Mouse (Mus musculus) heart, embryonic 16.5 days (tissue): Measurements from ENCODE around the gene Samd4b. TPM values are rescaled to one million over a fixed set of nuclear protein-coding genes. Genes with fewer than 3 reads are reported as not detected.
A peak's percentile ranks its signal among the peaks of the same experiment; 100 is the strongest.
"Not testable (repeated sequence)": the region's sequence is repeated elsewhere in the genome, so short reads cannot be mapped to it uniquely, and the experiment has no call there.

ENCODE experiments used
- ATAC-seq: fragments of 200-750 bp; cut with Nextera tagmentation; replicated peaks from 2 replicates; pipeline ENCODE4 v1.8.0; 2017; ENCODE audit warnings: moderate number of reproducible peaks; ENCODE audit not compliant: insufficient read depth, low FRiP score; ENCODE audit errors: extremely low read depth
- H3K27ac ChIP-seq: fragments of 300-500 bp; sonication (generic); 2 replicates; pipeline ENCODE4 v1.5.1; 2014; ENCODE audit warnings: mild to moderate bottlenecking, low read length, control low read depth, moderate library complexity
- H3K27me3 ChIP-seq: fragments of 300-500 bp; sonication (generic); 2 replicates; pipeline ENCODE4 v1.6.1; 2014; ENCODE audit warnings: low read length, mixed read lengths; ENCODE audit not compliant: control insufficient read depth, insufficient read depth
- H3K36me3 ChIP-seq: fragments of 300-500 bp; sonication (generic); 2 replicates; pipeline ENCODE4 v1.6.1; 2014; ENCODE audit not compliant: control insufficient read depth, insufficient read depth
- H3K4me1 ChIP-seq: fragments of 300-500 bp; sonication (generic); 2 replicates; pipeline ENCODE4 v1.6.1; 2014; ENCODE audit warnings: low read length, mixed read lengths; ENCODE audit not compliant: control insufficient read depth, insufficient read depth
- H3K4me2 ChIP-seq: fragments of 300-500 bp; sonication (generic); 2 replicates; pipeline ENCODE4 v1.6.1; 2014; ENCODE audit warnings: low read depth, mild to moderate bottlenecking, control low read depth, low read length
- H3K4me3 ChIP-seq: fragments of 300-500 bp; sonication (generic); 2 replicates; pipeline ENCODE4 v1.5.1; 2014; ENCODE audit warnings: mild to moderate bottlenecking, control low read depth, low read length
- H3K9ac ChIP-seq: fragments of 300-500 bp; sonication (generic); 2 replicates; pipeline ENCODE4 v1.6.1; 2014; ENCODE audit warnings: low read length, control low read depth
- H3K9me3 ChIP-seq: fragments of 300-500 bp; sonication (generic); replicated peaks from 2 replicates; pipeline ENCODE4 v1.6.1; 2016; ENCODE audit warnings: low read length; ENCODE audit not compliant: control insufficient read depth
- WGBS: fragments of 180-500 bp; shearing (Covaris S2); extraction: QIAGEN DNeasy Blood & Tissue Kit; methylation state at CpG from one replicate; pipeline ENCODE4 v1.1.7; 2014; 5-methylcytosine and 5-hydroxymethylcytosine counted together
- polyA plus RNA-seq: library from polyadenylated mRNA; unstranded; fragments of >200 nt; fragmentation: Nextera tagmentation; extraction: Ambion mirVana; gene quantifications from 2 replicates; pipeline ENCODE4 v1.2.1, GENCODE M21; 2015

The Samd4b gene
- polyA plus RNA-seq, 1 experiment from 2014 or later, result 16.0 TPM

DNA sequence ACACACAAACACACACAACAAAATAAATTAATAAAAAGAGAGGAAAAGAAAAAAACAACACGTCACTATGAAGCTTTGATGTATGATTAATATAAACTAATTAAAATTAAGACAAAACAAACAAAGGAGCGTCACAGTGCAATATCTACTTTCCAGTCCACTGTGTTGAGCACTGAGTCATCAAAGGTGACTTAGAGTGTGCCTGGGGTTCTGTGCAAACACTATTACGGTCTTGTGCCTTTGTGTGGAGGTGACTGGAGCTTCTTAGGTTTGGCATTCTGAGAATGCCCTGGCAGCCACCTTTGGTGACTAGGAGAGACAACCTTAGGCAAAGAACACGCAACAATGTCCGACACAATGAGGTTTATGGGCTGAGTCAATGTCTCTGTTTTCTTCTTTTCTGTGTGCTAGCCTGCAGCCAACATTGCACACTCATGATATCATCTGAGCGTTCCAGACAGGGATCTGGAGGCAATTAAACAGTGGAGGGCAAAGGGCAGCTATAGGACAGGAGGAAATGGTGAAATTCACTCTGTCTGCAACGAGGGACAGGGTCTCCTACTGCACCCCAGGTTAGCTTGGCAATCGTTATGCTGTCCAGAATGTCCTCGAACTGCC lies 21.3 kb upstream of the Samd4b start:
- ATAC-seq, result no peak
- 69% methylated on average over 9 of the region's 9 CpGs for WGBS
- Histone ChIP-seq H3K27me3 (no peaks in the 10 kb centered on the region), H3K9me3 (no peaks in the 10 kb centered on the region), H3K4me2 (no peak overlapping the region), H3K9ac (no peak overlapping the region), H3K27ac (no peak overlapping the region), H3K4me3 (no peak overlapping the region), H3K36me3 (no peaks in the 10 kb centered on the region), H3K4me1 (no peaks in the 10 kb centered on the region)

- H3K9ac ChIP-seq, result no peak overlapping the region
- no peaks in the 10 kb centered on the region for H3K36me3 ChIP-seq
- H3K4me1 ChIP-seq, result 0 out of 2 replicates have a peak, but pooled peaks cover 4% of the 10 kb centered on the region
- no peak overlapping the region for H3K4me2 ChIP-seq
- ATAC-seq, result no peak
- no peaks in the 10 kb centered on the region for H3K27me3 ChIP-seq
- 86% methylated on average over 8 of the region's 8 CpGs for WGBS
- no peaks in the 10 kb centered on the region for H3K9me3 ChIP-seq
- no peak overlapping the region for H3K4me3 ChIP-seq
- H3K27ac ChIP-seq, result no peak overlapping the region
Measured at GRCm38 (mm10) chr7:28605951-28606350, 8.0 kb upstream of the Samd4b start.

DNA sequence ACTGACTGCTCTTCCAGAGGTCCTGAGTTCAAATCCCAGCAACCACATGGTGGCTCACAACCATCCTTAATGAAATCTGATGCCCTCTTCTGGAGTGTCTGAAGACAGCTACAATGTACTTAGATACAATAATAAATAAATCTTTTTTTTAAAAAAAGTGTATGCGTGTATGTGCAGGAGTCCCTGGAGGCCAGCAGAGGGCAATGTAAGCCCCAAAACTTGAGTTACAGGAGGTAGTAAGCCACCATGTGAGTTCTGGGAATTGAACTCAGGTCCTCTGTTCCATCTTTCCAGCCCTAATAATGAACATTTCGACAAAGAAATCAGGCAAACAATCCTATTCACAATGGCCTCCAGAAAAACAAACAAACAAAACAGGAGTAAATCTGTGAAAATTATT lies 5.8 kb upstream of the Samd4b start:
- not testable (repeated sequence) for H3K4me1 ChIP-seq, ATAC-seq, H3K9me3 ChIP-seq, H3K9ac ChIP-seq, H3K27ac ChIP-seq, H3K4me3 ChIP-seq, H3K36me3 ChIP-seq, H3K27me3 ChIP-seq, H3K4me2 ChIP-seq
- 76% methylated on average over 2 of the region's 2 CpGs for WGBS

DNA sequence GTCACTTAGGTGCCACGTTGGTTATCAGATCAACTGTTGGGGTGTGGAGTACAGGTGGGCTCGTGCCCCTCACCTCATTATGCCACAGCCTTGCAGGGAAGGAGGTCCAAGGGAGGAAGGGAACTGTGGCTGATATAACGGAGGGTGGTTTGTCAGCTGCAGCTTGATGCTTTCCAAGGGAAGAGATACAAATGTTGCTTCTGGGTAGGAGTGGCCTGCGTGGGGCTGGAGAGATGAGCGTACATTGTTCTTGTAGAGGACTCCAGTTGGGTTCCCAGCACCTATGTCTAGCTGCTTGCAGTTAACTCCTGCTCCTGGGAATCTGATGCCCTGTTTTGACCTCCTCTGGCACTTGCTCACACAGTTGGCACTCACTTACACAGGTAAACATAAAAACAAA lies 5.2 kb upstream of the Samd4b start:
- Histone ChIP-seq H3K27ac (no peak overlapping the region), H3K4me2 (no peak overlapping the region), H3K9me3 (no peaks in the 10 kb centered on the region), H3K9ac (no peak overlapping the region), H3K4me3 (no peak overlapping the region), H3K4me1 (0 out of 2 replicates have a peak, but pooled peaks cover 4% of the 10 kb centered on the region), H3K36me3 (no peaks in the 10 kb centered on the region), H3K27me3 (no peaks in the 10 kb centered on the region)
- ATAC-seq, result no peak
- 71% methylated on average over 5 of the region's 5 CpGs for WGBS

GRCm38 (mm10) chr7:28601668-28602067 lies 3.7 kb upstream of the Samd4b start:
- Histone ChIP-seq H3K4me3 (no peak overlapping the region), H3K27me3 (no peaks in the 10 kb centered on the region), H3K36me3 (no peaks in the 10 kb centered on the region), H3K27ac (no peak overlapping the region), H3K4me2 (no peak overlapping the region), H3K4me1 (peaks cover 11% of the 10 kb centered on the region), H3K9me3 (no peaks in the 10 kb centered on the region), H3K9ac (no peak overlapping the region)
- 22% methylated on average over 7 of the region's 7 CpGs for WGBS
- no peak for ATAC-seq

- Histone ChIP-seq H3K4me1 (peaks cover 17% of the 10 kb centered on the region), H3K36me3 (no peaks in the 10 kb centered on the region), H3K27me3 (no peaks in the 10 kb centered on the region), H3K4me2 (no peak overlapping the region), H3K27ac (no peak overlapping the region), H3K9me3 (no peaks in the 10 kb centered on the region), H3K4me3 (no peak overlapping the region), H3K9ac (no peak overlapping the region)
- no peak for ATAC-seq
- WGBS, result 9% methylated on average over 11 of the region's 11 CpGs
Measured at GRCm38 (mm10) chr7:28601029-28601428, 3.1 kb upstream of the Samd4b start.

GRCm38 (mm10) chr7:28598951-28599350 lies 1.0 kb upstream of the Samd4b start:
- Histone ChIP-seq H3K27ac (no peak overlapping the region), H3K36me3 (no peaks in the 10 kb centered on the region), H3K9ac (no peak overlapping the region), H3K27me3 (no peaks in the 10 kb centered on the region), H3K4me2 (no peak overlapping the region), H3K4me1 (peaks cover 27% of the 10 kb centered on the region), H3K4me3 (no peak overlapping the region), H3K9me3 (no peaks in the 10 kb centered on the region)
- ATAC-seq, result no peak
- WGBS, result 67% methylated on average over 2 of the region's 2 CpGs

DNA sequence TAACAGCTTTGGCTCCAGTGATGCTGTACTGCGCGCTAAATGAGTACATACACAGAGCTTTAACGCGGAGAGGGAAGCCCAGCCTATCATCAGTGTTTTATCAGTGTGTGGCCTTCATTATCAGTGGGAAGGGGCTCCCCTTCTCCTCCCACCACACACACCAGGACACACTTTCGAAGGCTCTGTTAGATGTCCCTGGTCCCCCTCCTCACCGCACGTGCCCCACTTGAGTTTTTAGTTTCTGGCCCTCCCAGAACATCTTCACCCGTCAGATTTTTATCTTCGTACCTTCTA lies 720 bp downstream of the Samd4b start:
- H3K4me2 ChIP-seq, result peak overlapping the region; percentile 83
- peaks cover 43% of the 10 kb centered on the region for H3K4me1 ChIP-seq
- no peak for ATAC-seq
- peak overlapping the region; percentile 86 for H3K9ac ChIP-seq
- no peaks in the 10 kb centered on the region for H3K36me3 ChIP-seq
- H3K27me3 ChIP-seq, result no peaks in the 10 kb centered on the region
- H3K4me3 ChIP-seq, result peak overlapping the region; percentile 78
- H3K9me3 ChIP-seq, result no peaks in the 10 kb centered on the region
- H3K27ac ChIP-seq, result no peak overlapping the region; the same call in none of the 2 replicates
- 8% methylated on average over 9 of the region's 9 CpGs for WGBS

GRCm38 (mm10) chr7:28596436-28597276 lies 1.3 kb downstream of the Samd4b start:
- H3K36me3 ChIP-seq, result no peaks in the 10 kb centered on the region
- WGBS, result 48% methylated on average over 20 of the region's 20 CpGs
- H3K27ac ChIP-seq, result peak overlapping the region; percentile 7; the same call in 1 of the 2 replicates
- peak overlapping the region; percentile 78 for H3K4me3 ChIP-seq
- H3K9me3 ChIP-seq, result no peaks in the 10 kb centered on the region
- ATAC-seq, result no peak
- peaks cover 48% of the 10 kb centered on the region for H3K4me1 ChIP-seq
- peak overlapping the region; percentile 83 for H3K4me2 ChIP-seq
- no peaks in the 10 kb centered on the region for H3K27me3 ChIP-seq
- peak overlapping the region; percentile 86 for H3K9ac ChIP-seq
